Mouse (Mus musculus): ENCODE measurements around the gene Dbnl.

DNA sequence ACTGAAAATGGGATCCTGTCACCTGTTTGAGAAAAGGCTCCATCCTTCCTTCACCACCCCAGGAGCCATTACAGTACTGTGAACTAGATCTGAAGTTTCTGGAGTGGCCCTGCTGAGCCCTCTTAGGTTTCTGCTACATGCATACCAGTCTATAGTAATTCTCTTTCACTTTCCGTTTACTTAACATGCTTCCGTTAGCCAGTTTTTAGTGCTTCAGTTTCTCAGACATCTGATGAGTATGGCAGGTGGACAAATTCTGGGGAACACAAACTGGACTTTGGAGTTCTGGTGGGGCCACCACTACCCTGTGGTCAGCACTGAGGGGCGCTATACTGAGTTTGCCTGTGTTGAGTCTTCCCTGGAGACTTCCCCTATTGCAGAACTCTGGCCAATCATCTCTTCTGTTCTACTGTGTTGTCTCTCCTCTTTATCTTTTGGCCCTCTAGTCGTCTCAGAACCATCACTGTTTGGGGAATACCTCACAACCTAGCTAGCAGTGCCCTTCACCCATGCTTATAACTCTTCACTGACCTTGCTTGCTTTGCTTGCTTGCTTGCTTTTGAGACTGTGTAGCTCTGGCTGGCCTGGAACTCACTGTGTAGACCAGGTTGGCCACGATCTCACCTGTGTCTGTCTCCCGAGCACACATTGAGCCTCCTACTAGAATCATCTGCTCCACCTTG, 924 bp downstream of the Dbnl start:
- TF ChIP-seq CTCF (IDR thresholded peaks at IDR 0.05; ENCODE audit: low read depth) (peak; percentile 39), EP300 (optimal IDR thresholded peaks at IDR 0.05) (no peak)

Data from stomach, postnatal 0 days (tissue).